Mouse (Mus musculus): ENCODE measurements around the gene Gm11985. TPM values are rescaled to one million over a fixed set of nuclear protein-coding genes. Genes with fewer than 3 reads are reported as not detected.

The Gm11985 gene
- polyA plus RNA-seq, 1 experiment from 2014 or later: not detected

DNA sequence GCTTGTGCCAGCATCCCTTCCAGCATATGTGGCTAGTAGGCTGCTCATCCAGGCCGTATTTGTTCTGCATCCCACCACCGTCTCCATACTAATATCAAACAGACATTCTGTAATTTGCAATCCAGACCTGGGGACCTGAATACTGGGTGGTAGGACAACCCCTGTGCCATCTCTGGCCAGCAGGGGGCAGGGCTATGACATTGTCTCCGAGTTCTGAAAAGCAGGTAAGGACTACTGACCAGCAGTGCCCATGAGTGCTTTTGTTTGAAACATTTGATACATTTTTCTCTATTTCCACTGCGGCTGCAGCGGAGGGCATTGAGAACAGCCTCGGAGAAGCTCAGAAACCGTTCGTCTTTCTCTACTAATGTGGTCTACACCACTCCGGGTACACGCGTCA is 44.0 kb downstream of the Gm11985 start:
- no peaks in the 10 kb centered on the region for H3K36me3 ChIP-seq
- H3K27me3 ChIP-seq (ENCODE audit: low read depth, poor library complexity, severe bottlenecking): no peaks in the 10 kb centered on the region
- peak; percentile 39 for DNase-seq (ENCODE audit: low spot score)
- H3K9me3 ChIP-seq (replicated peaks): no peaks in the 10 kb centered on the region
- H3K4me3 ChIP-seq: no peak overlapping the region
- no peak overlapping the region for H3K27ac ChIP-seq
- 87% methylated on average over 11 of the region's 11 CpGs for WGBS
- H3K4me1 ChIP-seq: peaks cover 11% of the 10 kb centered on the region

- no peaks in the 10 kb centered on the region for H3K27me3 ChIP-seq (ENCODE audit: low read depth, poor library complexity, severe bottlenecking)
- 68% methylated on average over 3 of the region's 3 CpGs for WGBS
- H3K4me3 ChIP-seq: no peak overlapping the region
- H3K36me3 ChIP-seq: no peaks in the 10 kb centered on the region
- no peak overlapping the region for H3K27ac ChIP-seq
- peak; percentile 35 for DNase-seq (ENCODE audit: low spot score)
- no peaks in the 10 kb centered on the region for H3K9me3 ChIP-seq (replicated peaks)
- peaks cover 6% of the 10 kb centered on the region for H3K4me1 ChIP-seq
These were observed 45.6 kb downstream of the Gm11985 start for GRCm38 (mm10) chr11:7142725-7143124.

DNA sequence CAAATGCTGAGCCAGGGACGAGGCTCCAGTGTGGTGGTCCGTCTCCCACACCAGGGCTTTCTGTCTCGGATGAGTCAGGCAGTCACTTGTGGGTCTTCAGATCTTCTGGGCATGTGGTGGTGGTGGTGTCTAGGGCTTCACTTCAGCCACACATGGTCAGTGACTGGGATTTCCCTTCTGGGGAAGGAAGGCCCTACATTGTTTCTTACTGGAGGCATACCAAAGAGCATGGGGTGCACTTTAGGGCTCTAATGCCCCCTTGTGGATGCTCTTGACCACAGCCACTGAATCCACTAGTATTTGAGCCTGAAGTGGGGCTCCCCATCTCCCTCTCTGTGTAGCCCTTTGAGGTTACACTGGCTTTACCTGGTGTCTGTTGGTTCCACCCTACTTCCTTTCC is 47.9 kb downstream of the Gm11985 start:
- no peak overlapping the region for H3K4me3 ChIP-seq
- WGBS: 90% methylated on average over 3 of the region's 3 CpGs
- H3K4me1 ChIP-seq: peaks cover 6% of the 10 kb centered on the region
- no peaks in the 10 kb centered on the region for H3K9me3 ChIP-seq (replicated peaks)
- DNase-seq (ENCODE audit: low spot score): no peak
- H3K36me3 ChIP-seq: no peaks in the 10 kb centered on the region
- no peaks in the 10 kb centered on the region for H3K27me3 ChIP-seq (ENCODE audit: low read depth, poor library complexity, severe bottlenecking)
- H3K27ac ChIP-seq: no peak overlapping the region

DNA sequence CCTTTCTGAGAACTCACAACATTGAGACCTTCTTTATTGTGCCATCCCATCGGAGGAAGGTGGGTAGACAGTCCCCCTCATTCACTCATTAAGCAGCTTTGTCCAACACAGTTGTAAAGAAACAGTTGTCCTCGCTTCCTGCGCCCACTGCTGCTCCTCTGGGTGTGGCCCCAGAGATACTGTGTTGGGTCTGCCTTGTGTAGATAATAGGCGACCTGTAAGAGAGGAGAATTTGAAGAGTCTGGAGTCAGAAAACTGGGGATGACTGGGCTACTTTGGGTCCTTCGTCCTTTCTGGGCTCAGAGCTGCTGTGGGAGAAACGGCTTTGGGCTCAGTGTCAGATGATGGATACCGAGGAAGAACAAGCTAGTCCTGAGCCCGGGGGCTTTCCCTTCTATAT is 50.0 kb downstream of the Gm11985 start:
- H3K36me3 ChIP-seq: no peaks in the 10 kb centered on the region
- H3K27ac ChIP-seq: no peak overlapping the region
- DNase-seq (ENCODE audit: low spot score): no peak
- H3K4me1 ChIP-seq: peaks cover 6% of the 10 kb centered on the region
- H3K4me3 ChIP-seq: no peak overlapping the region
- H3K27me3 ChIP-seq (ENCODE audit: low read depth, poor library complexity, severe bottlenecking): no peaks in the 10 kb centered on the region
- WGBS: 91% methylated on average over 8 of the region's 8 CpGs
- H3K9me3 ChIP-seq (replicated peaks): no peaks in the 10 kb centered on the region

GRCm38 (mm10) chr11:7136246-7136855 is 52.0 kb downstream of the Gm11985 start:
- Histone ChIP-seq H3K9me3 (replicated peaks) (no peaks in the 10 kb centered on the region), H3K4me1 (no peaks in the 10 kb centered on the region), H3K36me3 (no peaks in the 10 kb centered on the region), H3K27me3 (ENCODE audit: low read depth, poor library complexity, severe bottlenecking) (no peaks in the 10 kb centered on the region), H3K27ac (no peak overlapping the region; the same call in 1 of the 2 replicates), H3K4me3 (no peak overlapping the region)
- WGBS: 97% methylated on average over 5 of the region's 5 CpGs
- DNase-seq (ENCODE audit: low spot score): no peak

DNA sequence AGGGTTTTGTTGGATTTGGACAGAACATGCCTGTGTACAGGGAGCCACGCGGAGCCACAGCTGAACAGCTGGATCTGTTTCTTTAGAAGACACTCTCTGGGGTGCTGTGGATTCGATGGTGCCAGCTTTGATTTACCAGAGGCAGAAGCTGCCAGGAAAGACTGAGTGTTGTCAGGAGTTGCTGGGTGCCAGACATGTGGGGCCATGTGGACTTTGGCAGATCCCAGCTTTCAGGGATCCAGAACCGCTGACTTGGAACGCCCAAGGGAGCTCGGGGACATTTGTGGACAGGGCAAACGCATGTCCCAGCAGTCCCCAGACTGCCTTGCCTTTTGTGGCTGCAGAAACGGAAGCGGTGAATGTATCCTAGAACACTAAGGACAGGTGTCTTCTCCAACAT is 52.6 kb downstream of the Gm11985 start:
- Histone ChIP-seq H3K36me3 (no peaks in the 10 kb centered on the region), H3K27ac (no peak overlapping the region), H3K4me3 (no peak overlapping the region), H3K27me3 (ENCODE audit: low read depth, poor library complexity, severe bottlenecking) (no peaks in the 10 kb centered on the region), H3K4me1 (no peaks in the 10 kb centered on the region), H3K9me3 (replicated peaks) (no peaks in the 10 kb centered on the region)
- WGBS: 90% methylated on average over 9 of the region's 9 CpGs
- no peak for DNase-seq (ENCODE audit: low spot score)

- Histone ChIP-seq H3K27me3 (ENCODE audit: low read depth, poor library complexity, severe bottlenecking) (no peaks in the 10 kb centered on the region), H3K4me3 (no peak overlapping the region), H3K9me3 (replicated peaks) (no peaks in the 10 kb centered on the region), H3K27ac (no peak overlapping the region), H3K36me3 (no peaks in the 10 kb centered on the region), H3K4me1 (no peaks in the 10 kb centered on the region)
- 90% methylated on average over 6 of the region's 6 CpGs for WGBS
- DNase-seq (ENCODE audit: low spot score): no peak
These were observed 53.1 kb downstream of the Gm11985 start for GRCm38 (mm10) chr11:7135301-7135700.

- 91% methylated on average over 5 of the region's 5 CpGs for WGBS
- H3K36me3 ChIP-seq: no peaks in the 10 kb centered on the region
These were observed 54.0 kb downstream of the Gm11985 start for GRCm38 (mm10) chr11:7134319-7134718.

GRCm38 (mm10) chr11:7133736-7134135 is 54.6 kb downstream of the Gm11985 start:
- Histone ChIP-seq H3K9me3 (replicated peaks) (no peaks in the 10 kb centered on the region), H3K27me3 (ENCODE audit: low read depth, poor library complexity, severe bottlenecking) (no peaks in the 10 kb centered on the region), H3K4me3 (no peak overlapping the region), H3K36me3 (no peaks in the 10 kb centered on the region), H3K27ac (no peak overlapping the region), H3K4me1 (no peaks in the 10 kb centered on the region)
- 92% methylated on average over 5 of the region's 5 CpGs for WGBS
- no peak for DNase-seq (ENCODE audit: low spot score)

More at GRCm38 (mm10) chr11:7134319-7134718, 54.0 kb downstream of the Gm11985 start:
- H3K27me3 ChIP-seq (ENCODE audit: low read depth, poor library complexity, severe bottlenecking): no peaks in the 10 kb centered on the region
- no peaks in the 10 kb centered on the region for H3K9me3 ChIP-seq (replicated peaks)
- no peaks in the 10 kb centered on the region for H3K4me1 ChIP-seq
- DNase-seq (ENCODE audit: low spot score): no peak
- H3K4me3 ChIP-seq: no peak overlapping the region
- H3K27ac ChIP-seq: no peak overlapping the region

Other genes with a start within 250 kb of the Gm11985 start
- 0.61 and 0.62 TPM in 2 replicates for gene Adcy1, start 125.1 kb downstream of the Gm11985 start, polyA plus RNA-seq (2016; fragmentation: Nextera tagmentation; extraction: Ambion mirVana)
- 0.21 TPM in 1 of 2 replicates, not detected in the other for gene Igfbp1, start 9.2 kb upstream of the Gm11985 start, polyA plus RNA-seq (2016; fragmentation: Nextera tagmentation; extraction: Ambion mirVana)
- 37.3 and 51.1 TPM in 2 replicates for gene Igfbp3, start 25.4 kb upstream of the Gm11985 start, polyA plus RNA-seq (2016; fragmentation: Nextera tagmentation; extraction: Ambion mirVana)

Data from limb, embryonic 10.5 days (tissue).